Mouse (Mus musculus) layer of hippocampus, postnatal 36 days (tissue): ENCODE measurements around the gene Ost4. TPM values are rescaled to one million over a fixed set of nuclear protein-coding genes. Genes with fewer than 3 reads are reported as not detected.

ENCODE experiments used
- total RNA-seq, 2 experiments: library from RNA; stranded (reverse); gene quantifications; 2 replicates each; pipeline ENCODE4 v1.2.3; 2021

Gene Ost4
- total RNA-seq, 2 experiments from 2014 or later, result 97.4 to 99.4 TPM

Other genes starting within 250 kb of the Ost4 start
- gene Cenpa, start 241.0 kb downstream of the Ost4 start, total RNA-seq, result 1 to 10 TPM; 3.5 to 4.0 TPM
- gene Dpysl5, start 196.2 kb downstream of the Ost4 start, total RNA-seq, result 10 to 100 TPM; 35.6 to 40.2 TPM
- gene Mapre3, start 93.1 kb downstream of the Ost4 start, total RNA-seq, result 100 to 1,000 TPM; 239 to 251 TPM
- 10 to 100 TPM; 67.5 to 80.3 TPM for gene Tmem214, start 39.8 kb downstream of the Ost4 start, total RNA-seq
- 10 to 100 TPM; 12.8 to 17.3 TPM for gene Agbl5, start 19.1 kb downstream of the Ost4 start, total RNA-seq
- 1 to 10 TPM; 2.0 to 2.3 TPM for gene Emilin1, start 5.6 kb upstream of the Ost4 start, total RNA-seq
- 10 to 100 TPM; 10.1 to 13.6 TPM for gene Khk, start 13.6 kb upstream of the Ost4 start, total RNA-seq
- gene Cgref1, start 37.8 kb upstream of the Ost4 start, total RNA-seq, result 10 to 100 TPM; 16.5 to 16.7 TPM
- gene Preb, start 52.6 kb upstream of the Ost4 start, total RNA-seq, result 100 to 1,000 TPM; 115 to 137 TPM
- under 1 TPM; 0.10 to 0.13 TPM for gene Tcf23, start 60.9 kb upstream of the Ost4 start, total RNA-seq
- 10 to 100 TPM; 73.7 to 77.5 TPM for gene Atraid, start 140.5 kb upstream of the Ost4 start, total RNA-seq
- gene Slc5a6, start 141.1 kb upstream of the Ost4 start, total RNA-seq, result 10 to 100 TPM; 13.7 to 14.2 TPM
- gene Cad, start 147.0 kb upstream of the Ost4 start, total RNA-seq, result 10 to 100 TPM; 22.3 to 25.5 TPM
- gene Dnajc5g, start 198.5 kb upstream of the Ost4 start, total RNA-seq, result not detected
- gene Slc30a3, start 200.4 kb upstream of the Ost4 start, total RNA-seq, result 10 to 100 TPM; 73.6 to 76.8 TPM
- gene Trim54, start 208.9 kb upstream of the Ost4 start, total RNA-seq, result not detected
- not detected for gene Ucn, start 231.0 kb upstream of the Ost4 start, total RNA-seq
- 10 to 100 TPM; 61.2 to 62.2 TPM for gene Mpv17, start 246.5 kb upstream of the Ost4 start, total RNA-seq